Mouse (Mus musculus): ENCODE measurements at regions not wholly inside any gene's neighbourhood (a gene's known extent, or its start where the extent isn't known, plus 50 kb on each side); places are given as distances from the start of the nearest gene placed in this dataset.
"Not testable (repeated sequence)": the region's sequence is repeated elsewhere in the genome, so short reads cannot be mapped to it uniquely, and the experiment has no call there.

- no peak for DNase-seq (ENCODE audit: extremely low read depth, insufficient read length, low spot score)
These were observed 289.4 kb downstream of the Tox3 start for GRCm38 (mm10) chr8:90058631-90059166.

DNA sequence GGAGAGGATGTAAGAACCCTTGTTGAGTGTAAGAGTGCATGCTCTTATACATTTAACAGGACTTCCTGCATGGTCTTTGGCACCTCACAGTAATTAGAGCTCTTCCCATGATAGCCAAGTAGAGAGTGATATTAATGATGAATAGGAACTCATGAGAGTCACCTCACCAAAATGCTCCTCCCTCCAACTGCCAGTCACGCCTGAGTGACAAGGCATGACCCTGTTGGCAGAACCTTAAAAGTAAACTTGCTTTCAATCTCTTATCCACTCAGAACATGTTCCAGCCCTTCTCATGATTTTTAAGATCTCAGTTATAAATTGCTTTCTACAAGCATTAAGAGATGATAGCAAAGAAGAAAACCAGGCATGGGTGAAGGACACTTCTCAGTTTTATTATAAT lies 291.8 kb downstream of the Tox3 start:
- DNase-seq (ENCODE audit: extremely low read depth, insufficient read length, low spot score): no peak

DNA sequence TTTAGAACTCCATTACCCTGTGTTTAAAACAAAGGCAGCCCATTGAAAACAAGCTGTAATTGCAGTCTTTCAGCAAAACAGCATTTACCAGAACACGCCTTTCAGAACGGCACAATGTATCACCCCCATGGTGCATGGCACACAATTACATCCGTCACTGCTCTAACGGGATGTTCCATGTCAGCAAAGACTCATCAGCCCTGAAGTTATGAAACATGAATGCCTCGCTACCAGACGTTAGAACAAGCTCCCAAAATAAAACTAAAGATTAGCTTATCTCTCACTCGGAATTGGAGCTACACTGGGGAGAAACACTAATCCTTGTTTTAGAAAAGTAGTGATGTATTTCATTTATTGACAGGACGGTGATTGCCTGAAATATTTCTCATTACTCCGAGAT lies 301.4 kb downstream of the Tox3 start:
- DNase-seq (ENCODE audit: extremely low read depth, insufficient read length, low spot score): no peak

DNA sequence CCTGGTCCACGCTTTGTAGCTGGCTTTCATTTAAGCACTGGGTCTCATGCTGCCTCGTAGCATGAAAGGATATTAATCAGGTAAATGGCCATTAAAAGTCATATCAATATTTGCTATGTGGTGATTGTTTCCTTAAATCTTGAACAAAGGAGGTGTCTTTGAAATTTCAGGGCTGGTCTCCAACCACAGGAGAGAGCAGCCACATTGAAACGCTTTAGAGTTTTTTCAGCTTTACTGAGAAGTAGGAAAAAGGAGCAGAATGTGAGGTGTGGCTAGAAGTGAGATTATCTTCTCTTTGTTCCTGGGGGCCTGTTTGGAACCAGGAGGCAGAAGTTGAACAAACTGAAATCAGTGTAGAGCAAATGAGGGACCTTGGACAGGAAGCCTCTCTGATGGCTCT lies 311.7 kb downstream of the Tox3 start:
- DNase-seq (ENCODE audit: extremely low read depth, insufficient read length, low spot score): no peak

DNA sequence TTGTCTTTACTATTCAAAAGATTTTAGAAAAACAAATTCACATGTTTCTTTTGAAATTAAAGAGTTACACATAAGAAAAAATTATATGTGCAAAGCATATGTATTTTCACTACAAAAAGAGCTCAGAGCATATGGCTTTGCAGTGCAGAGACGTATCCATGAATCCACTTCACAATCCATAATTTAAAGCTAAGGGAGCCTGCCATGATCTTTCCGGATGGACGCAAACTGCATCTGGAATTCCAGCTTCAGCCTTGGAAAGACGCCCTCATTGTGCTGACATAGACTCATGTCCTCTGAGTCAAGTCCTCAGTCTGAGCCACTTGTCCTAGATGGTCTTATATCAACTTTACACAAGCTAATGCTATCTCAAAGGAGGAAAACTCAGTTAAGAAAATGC lies 315.6 kb downstream of the Tox3 start:
- no peak for DNase-seq (ENCODE audit: extremely low read depth, insufficient read length, low spot score)

DNA sequence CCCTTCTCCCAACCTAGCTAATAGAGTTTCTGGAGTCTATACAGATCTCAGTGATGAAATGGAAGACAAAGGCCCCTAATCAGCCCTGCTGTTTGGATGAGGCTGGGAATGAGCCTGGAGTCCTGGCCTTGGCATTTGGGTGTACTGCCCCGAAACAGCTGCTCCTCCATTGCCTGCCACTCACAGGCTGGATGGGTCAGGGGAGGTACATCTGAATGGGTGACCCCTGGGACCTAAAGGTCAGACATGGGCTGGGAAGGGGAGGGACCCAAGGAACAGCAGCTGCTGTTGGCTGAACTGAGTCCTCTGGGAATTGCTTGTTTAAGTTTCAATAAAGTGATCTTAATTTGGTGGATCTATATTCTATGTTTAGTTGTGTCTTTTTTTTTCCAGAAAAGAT lies 316.9 kb downstream of the Tox3 start:
- DNase-seq (ENCODE audit: extremely low read depth, insufficient read length, low spot score): no peak

DNA sequence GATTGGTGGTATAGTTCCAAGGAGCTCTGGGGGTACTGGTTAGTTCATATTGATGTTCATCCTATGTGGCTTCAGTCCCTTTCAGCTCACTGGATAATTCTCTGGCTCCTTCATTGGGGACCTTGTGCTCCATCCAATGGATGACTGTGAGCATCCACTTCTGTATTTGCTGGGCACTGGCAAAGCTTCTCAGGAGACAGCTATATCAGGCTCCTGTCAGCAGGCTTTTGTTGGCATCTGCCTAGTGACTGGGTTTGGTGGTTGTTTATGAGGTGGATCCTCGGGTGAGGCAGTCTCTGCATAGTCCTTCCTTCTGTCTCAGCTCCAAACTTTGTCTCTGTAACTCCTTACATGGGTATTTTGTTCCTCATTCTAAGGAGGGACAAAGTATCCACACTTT lies 330.2 kb downstream of the Tox3 start:
- not testable (repeated sequence) for DNase-seq (ENCODE audit: extremely low read depth, insufficient read length, low spot score)

DNA sequence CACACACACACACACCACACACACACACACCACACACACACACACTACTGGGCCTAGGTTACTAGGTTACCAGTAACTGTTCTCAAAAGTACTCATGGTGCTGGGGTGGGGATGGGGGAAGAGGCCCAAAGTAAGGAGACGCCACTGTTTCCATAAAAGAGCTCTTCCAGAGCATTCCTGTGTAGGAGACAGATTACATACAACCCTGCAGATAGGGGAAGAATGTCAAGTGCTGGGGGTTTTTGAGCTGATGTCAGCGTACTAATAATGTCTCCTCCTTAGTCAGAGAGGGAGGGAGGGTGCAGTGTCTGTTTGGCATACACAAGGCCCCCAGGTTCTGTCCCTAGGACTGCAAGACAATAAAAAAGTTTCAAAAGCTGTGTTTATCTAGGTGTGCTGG lies 334.4 kb downstream of the Tox3 start:
- no peak for DNase-seq (ENCODE audit: extremely low read depth, insufficient read length, low spot score)

GRCm38 (mm10) chr8:90011682-90012409 lies 336.3 kb downstream of the Tox3 start:
- DNase-seq (ENCODE audit: extremely low read depth, insufficient read length, low spot score): no peak

DNA sequence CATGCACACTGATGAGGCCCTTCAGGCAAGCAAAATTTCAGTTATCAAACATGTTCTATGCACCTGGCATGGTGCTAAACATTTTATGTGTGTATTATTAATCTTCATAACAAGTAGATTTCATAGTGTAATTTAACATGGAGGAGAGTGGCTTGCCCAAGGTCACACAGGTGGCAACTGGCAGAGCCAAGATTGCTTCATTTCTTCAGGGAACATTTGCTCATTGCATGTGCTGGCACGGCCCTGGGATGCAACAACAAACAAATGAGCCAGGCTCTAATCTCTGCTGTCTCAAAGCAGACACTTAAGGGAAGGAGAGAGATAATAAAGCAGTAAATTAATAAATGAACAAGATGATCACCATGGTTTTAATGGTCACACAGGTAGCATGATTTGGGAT lies 338.7 kb downstream of the Tox3 start:
- DNase-seq (ENCODE audit: extremely low read depth, insufficient read length, low spot score): no peak

DNA sequence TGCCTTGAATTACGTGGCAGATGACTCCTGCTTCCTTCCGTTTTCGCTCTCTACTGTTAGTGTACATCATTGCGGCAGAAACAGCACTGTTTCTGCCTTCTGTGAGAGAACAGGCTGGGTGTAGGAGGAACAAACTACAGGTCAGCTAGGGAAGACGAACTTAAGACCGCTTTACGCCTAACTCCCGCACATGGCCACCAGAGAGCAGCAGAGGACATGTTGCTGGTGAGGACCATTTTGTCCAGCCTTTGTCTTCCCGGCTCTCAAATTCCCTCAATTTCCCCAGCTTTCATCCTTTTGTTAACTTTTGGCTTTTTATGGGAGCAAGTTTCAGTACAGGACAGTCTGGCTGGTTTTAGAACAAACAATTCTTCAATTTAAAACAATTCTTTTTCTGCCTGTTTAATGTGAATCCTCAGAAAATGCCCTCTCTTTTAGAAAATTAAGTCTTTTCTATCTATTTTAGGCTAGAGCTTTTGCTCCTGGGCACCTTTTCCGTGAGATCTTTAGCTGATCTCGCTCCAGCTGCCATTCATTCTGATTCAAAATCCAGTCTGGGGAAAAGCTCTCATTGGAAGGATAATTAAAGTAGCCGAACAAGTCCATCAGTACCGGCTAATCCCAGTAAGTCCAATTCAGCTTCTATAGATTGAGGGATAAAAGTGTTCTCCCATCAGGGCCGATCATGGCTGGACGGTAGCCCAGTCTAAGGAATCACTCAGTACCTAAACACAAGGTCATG lies 347.1 kb downstream of the Tox3 start:
- peak; percentile 4 for DNase-seq (ENCODE audit: extremely low read depth, insufficient read length, low spot score)

- no peak for DNase-seq (ENCODE audit: extremely low read depth, insufficient read length, low spot score)
These were observed 354.4 kb downstream of the Tox3 start for GRCm38 (mm10) chr8:89993743-89994142.

GRCm38 (mm10) chr8:89983859-89984258 lies 364.3 kb downstream of the Tox3 start:
- DNase-seq (ENCODE audit: extremely low read depth, insufficient read length, low spot score): no peak

DNA sequence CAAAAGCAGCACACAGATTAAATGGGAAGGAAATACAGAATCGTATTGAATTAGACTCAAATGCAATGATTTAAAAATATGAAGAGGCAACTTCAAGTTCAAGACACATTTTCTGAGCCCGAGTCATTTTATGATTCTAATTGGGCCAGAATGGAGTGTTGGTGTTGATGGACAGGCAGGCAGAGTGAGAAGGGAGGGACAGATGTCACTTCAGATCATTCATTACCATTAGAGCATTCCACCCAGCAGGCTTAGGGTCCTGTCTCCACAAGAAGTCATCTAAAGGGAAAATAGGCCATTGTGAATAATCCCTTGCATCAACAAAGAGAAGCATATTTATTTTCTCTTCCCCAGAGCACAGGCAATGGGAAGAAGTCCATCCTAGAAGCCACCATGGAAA lies 365.6 kb downstream of the Tox3 start:
- no peak for DNase-seq (ENCODE audit: extremely low read depth, insufficient read length, low spot score)

DNA sequence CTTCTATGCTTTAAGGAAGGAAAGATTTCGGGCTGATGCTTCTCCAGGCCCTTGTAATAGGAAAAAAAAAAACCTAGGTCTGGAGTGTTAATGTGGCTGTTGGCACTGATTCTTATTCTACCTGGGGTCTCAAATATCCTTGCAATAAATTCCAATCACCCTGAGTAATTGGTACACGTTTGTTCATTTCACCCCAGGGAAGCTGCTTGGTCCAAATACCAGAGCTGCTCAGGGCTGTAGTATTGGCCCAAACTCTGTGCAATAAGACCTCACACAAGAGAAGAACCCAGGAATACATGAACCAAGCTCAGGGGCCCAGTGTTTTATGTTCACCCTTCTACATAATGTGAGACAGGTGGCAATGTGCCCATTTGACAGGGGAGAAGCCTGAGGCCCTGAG lies 366.8 kb downstream of the Tox3 start:
- DNase-seq (ENCODE audit: extremely low read depth, insufficient read length, low spot score): no peak

DNA sequence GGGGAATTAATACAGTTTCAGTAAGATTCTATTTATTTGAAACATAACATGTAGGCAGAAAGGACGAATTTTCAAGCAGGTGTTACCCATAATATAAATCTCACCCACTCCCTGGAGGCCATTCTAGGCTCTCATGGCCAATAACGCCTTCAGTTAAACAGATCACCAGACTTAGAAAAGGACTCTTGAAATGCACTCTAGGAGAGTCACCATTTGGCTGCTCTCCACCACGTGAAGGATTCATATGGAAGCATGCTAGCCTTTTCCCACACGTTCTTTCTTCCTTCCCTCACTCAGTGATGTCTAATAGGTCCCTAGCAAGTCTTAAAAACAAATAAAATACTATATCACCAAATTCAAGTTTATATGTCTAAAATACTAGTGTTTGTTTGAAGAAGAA lies 367.7 kb downstream of the Tox3 start:
- DNase-seq (ENCODE audit: extremely low read depth, insufficient read length, low spot score): no peak

DNA sequence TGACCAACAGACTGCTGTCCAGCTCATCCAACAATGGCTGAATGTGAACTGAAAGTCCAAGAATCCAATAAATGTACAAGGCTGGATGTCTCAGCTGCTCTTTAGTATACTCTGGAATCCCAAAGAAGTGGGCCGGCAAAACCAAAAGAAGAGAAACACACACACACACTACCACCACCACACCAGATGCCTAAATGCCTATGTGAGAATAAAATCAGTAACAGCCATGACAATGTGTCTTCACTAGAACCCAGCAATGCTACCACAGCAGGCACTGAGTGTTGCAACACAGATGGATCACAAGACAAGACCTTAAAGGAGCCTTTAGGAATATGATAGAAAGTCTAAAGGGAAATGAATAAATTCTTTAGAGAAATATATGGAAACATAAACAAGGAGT lies 385.3 kb downstream of the Tox3 start:
- no peak for DNase-seq (ENCODE audit: extremely low read depth, insufficient read length, low spot score)

DNA sequence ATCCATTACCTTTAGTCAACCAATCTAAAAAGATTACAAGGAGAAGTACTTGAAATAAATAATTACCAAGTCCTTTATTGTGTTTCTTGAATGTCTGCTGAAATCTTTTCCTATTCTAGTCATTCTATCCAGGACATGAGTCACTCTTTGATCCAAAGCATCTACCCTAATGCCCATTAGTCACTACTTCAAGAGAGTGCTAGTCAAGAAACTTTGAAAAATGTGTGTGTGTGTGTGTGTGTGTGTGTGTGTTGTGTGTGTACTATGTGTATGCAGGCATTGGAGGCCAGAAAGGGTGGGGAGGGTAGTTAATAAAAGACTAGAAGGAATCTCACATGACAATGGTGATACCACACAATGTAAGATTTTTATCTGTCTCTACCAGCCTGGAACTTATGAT lies 390.7 kb downstream of the Tox3 start:
- DNase-seq (ENCODE audit: extremely low read depth, insufficient read length, low spot score): no peak

GRCm38 (mm10) chr8:89956482-89957020 lies 391.6 kb downstream of the Tox3 start:
- DNase-seq (ENCODE audit: extremely low read depth, insufficient read length, low spot score): no peak

DNA sequence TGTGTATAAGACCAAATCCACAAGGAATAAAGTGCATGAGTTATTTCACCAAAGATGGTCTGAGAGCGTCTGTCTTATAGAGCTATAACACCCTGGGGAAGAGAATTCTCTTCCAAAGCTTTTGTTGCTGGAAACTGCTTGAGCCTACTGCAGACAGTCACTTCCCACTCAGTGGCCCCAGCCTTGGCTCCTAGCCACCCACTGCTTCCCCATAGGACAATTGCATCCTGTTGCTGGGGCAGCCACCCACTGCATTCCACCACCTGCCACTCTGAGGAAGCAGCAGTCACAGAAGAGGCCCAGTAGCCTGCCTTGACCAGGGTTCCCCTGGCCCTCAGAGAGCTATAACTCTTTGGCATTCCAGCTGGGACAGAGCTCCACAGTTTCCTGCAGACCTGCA lies 409.3 kb downstream of the Tox3 start:
- no peak for DNase-seq (ENCODE audit: extremely low read depth, insufficient read length, low spot score)

DNA sequence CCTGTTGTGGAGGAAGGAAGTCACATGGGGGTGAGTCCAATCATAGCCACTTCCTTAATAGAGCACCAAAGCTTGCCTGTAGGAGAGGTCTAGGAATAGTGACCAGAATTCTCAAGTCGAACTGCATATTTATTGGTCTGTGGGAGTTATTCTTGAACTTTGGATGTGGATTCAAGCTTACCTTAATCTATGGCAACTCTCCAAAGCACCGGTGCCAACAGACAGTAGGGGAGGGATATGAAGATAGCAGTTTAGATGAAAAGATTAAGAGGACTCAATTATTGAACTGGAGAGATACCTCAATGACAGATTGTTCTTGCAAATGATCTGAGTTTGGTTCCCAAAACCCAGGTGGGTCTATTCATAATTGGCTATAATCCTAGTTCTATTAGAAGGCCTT lies 413.6 kb downstream of the Tox3 start:
- DNase-seq (ENCODE audit: extremely low read depth, insufficient read length, low spot score): no peak

DNA sequence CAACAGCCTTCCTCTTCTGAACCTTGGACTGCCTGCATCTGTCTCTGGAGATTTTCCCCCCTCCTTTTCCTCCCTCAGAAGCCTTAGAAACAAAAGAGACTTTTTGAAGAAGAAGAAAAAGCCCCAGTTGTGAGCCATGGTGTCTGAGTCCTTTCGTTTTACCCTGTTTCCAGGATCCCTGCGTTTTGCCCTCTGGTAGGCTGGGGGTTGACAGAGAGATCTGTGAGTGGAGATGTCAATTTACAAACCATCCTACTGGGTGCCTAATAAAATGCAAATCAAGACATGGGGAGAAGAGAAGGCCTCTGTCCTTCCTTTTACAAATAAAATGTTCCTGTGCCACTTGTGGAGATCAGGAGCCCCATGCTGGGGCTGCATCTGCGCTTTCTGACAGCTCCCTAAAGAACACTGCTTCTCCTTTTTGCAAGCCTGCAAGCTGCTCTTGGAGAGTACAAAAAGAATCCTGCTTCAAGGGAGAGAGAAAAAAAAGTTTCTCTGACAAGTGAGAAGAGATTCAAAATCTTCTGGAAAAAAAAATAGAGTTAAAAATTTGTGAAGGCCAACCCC lies 421.4 kb downstream of the Tox3 start:
- no peak for DNase-seq (ENCODE audit: extremely low read depth, insufficient read length, low spot score)

Measured in 3134 (cell line).